18 mouse cellular contexts compared by ENCODE assay signal in genomic region chr1:119537651-119538050, GRCm38 (mm10). TPM values are rescaled to one million over a fixed set of nuclear protein-coding genes. Genes with fewer than 3 reads are reported as not detected.
DNase-seq lines count a peak whose midpoint lies in the region; ATAC-seq and TF ChIP-seq lines count a peak whose summit lies in the region.
"Had no signal": no experiment of that assay in that cellular context is flagged by ENCODE, and none has a peak within 500 bp of the region (broad histone marks: within the 10 kb centered on the region; RNA-seq: fewer than 3 reads in every experiment).

No protein-coding gene starts in this region.

- no peak overlapping the region for H3K9ac ChIP-seq in ES-Bruce4 (ENCODE audit: low read depth, poor library complexity, severe bottlenecking)
- H3K9ac ChIP-seq in stomach, postnatal 0 days (ENCODE audit: low read length), result no peak overlapping the region
- H3K9ac ChIP-seq: forebrain, embryonic 15.5 days; heart, embryonic 13.5 days; hindbrain, embryonic 12.5 days; hindbrain, embryonic 15.5 days had no signal

- intact Hi-C loops in left cerebral cortex, postnatal 14 days (cut with DNase I), result no loop called here

- peak; percentile 43; the same call in 1 of the 2 replicates for TF ChIP-seq EP300 in ES-Bruce4 (IDR thresholded peaks at IDR 0.05; ENCODE audit: insufficient read depth, low read depth, low read length)
- no peak for TF ChIP-seq EP300 in stomach, postnatal 0 days (optimal IDR thresholded peaks at IDR 0.05)

- H3K36me3 ChIP-seq in ES-Bruce4 (ENCODE audit: control insufficient read depth, insufficient read depth, low read length, poor library complexity, severe bottlenecking), result no peaks in the 10 kb centered on the region
- H3K36me3 ChIP-seq in stomach, postnatal 0 days (ENCODE audit: control insufficient read depth, insufficient read depth, low read length), result no peaks in the 10 kb centered on the region
- H3K36me3 ChIP-seq: forebrain, embryonic 15.5 days; hindbrain, embryonic 12.5 days; hindbrain, embryonic 15.5 days had no signal

- ATAC-seq in stomach, postnatal 0 days (ENCODE audit: low FRiP score, low TSS enrichment), result peak; percentile 19
- ATAC-seq: forebrain, embryonic 15.5 days had no signal

- H3K27me3 ChIP-seq in ES-Bruce4 (ENCODE audit: control insufficient read depth, insufficient read depth, low read length, poor library complexity, severe bottlenecking), result no peaks in the 10 kb centered on the region
- no peaks in the 10 kb centered on the region for H3K27me3 ChIP-seq in stomach, postnatal 0 days (ENCODE audit: control insufficient read depth, insufficient read depth, low read length)
- H3K27me3 ChIP-seq in cerebellum, adult 2 months (ENCODE audit: control insufficient read depth, insufficient read depth, low read length), result no peaks in the 10 kb centered on the region
- H3K27me3 ChIP-seq: forebrain, embryonic 15.5 days; heart, embryonic 13.5 days; hindbrain, embryonic 12.5 days; hindbrain, embryonic 15.5 days had no signal

- no peaks in the 10 kb centered on the region for H3K4me1 ChIP-seq in ES-Bruce4 (ENCODE audit: control insufficient read depth, insufficient read depth, low read length)
- no peaks in the 10 kb centered on the region for H3K4me1 ChIP-seq in stomach, postnatal 0 days (replicated peaks; ENCODE audit: control insufficient read depth, insufficient read depth)
- H3K4me1 ChIP-seq in cerebellum, adult 2 months (ENCODE audit: control insufficient read depth, insufficient read depth, low read length), result no peaks in the 10 kb centered on the region; the same call in 1 of the 2 replicates
- H3K4me1 ChIP-seq: forebrain, embryonic 10.5 days; hindbrain, embryonic 12.5 days; hindbrain, embryonic 15.5 days had no signal

- 45% methylated on average over 6 of the region's 6 CpGs for WGBS in stomach, postnatal 0 days
- 83% methylated on average over 6 of the region's 6 CpGs for WGBS in cerebellum, adult 2 months

- H3K27ac ChIP-seq in ES-Bruce4 (ENCODE audit: insufficient read depth, low read length), result no peak overlapping the region
- H3K27ac ChIP-seq in stomach, postnatal 0 days (replicated peaks), result no peak overlapping the region; the same call in 1 of the 2 replicates
- no peak overlapping the region for H3K27ac ChIP-seq in cerebellum, adult 2 months (ENCODE audit: insufficient read depth, low read length)
- H3K27ac ChIP-seq: forebrain, embryonic 10.5 days; forebrain, embryonic 15.5 days; heart, embryonic 13.5 days; hindbrain, embryonic 12.5 days; hindbrain, embryonic 15.5 days had no signal

- no peak for TF ChIP-seq CTCF in ES-Bruce4 (IDR thresholded peaks at IDR 0.05; ENCODE audit: low read depth, low read length)
- TF ChIP-seq CTCF in stomach, postnatal 0 days (IDR thresholded peaks at IDR 0.05; ENCODE audit: low read depth), result no peak
- TF ChIP-seq CTCF in cerebellum, adult 2 months (IDR thresholded peaks at IDR 0.05; ENCODE audit: borderline replicate concordance, insufficient read depth, low read depth, low read length), result no peak

- H3K4me3 ChIP-seq in ES-Bruce4 (ENCODE audit: low read depth, low read length), result no peak overlapping the region
- no peak overlapping the region for H3K4me3 ChIP-seq in stomach, postnatal 0 days (ENCODE audit: low read depth, low read length)
- H3K4me3 ChIP-seq in cerebellum, adult 2 months (replicated peaks; ENCODE audit: insufficient read depth, low read depth, low read length), result no peak overlapping the region
- H3K4me3 ChIP-seq: forebrain, embryonic 10.5 days; forebrain, embryonic 15.5 days; heart, embryonic 13.5 days; hindbrain, embryonic 12.5 days; hindbrain, embryonic 15.5 days had no signal

- no peak overlapping the region for H3K4me2 ChIP-seq in stomach, postnatal 0 days (replicated peaks; ENCODE audit: low read depth)
- H3K4me2 ChIP-seq: forebrain, embryonic 15.5 days; heart, embryonic 13.5 days; hindbrain, embryonic 12.5 days; hindbrain, embryonic 15.5 days had no signal

- peak; percentile 1 for DNase-seq in adrenal gland, postnatal 10 days
- no peak for DNase-seq in adrenal gland, postnatal 4 days (ENCODE audit: low spot score in 2 of 2)
- DNase-seq in ZHBTc4 (ENCODE audit: low read depth, low spot score), result peak; percentile 53
- DNase-seq in stomach, postnatal 0 days (ENCODE audit: low spot score), result peak; percentile 50
- no peak for DNase-seq in left cerebral cortex, postnatal 14 days (ENCODE audit: low spot score in 2 of 2)
- DNase-seq in cerebellum, adult 2 months, result no peak
- DNase-seq: adrenal gland, postnatal 14 days; cerebellum, adult 11-12 months; cerebellum, adult 9-10 months; cerebellum, postnatal 14 days; gastrocnemius, postnatal 25 days; heart, adult 18-20 months had no signal

- TF ChIP-seq POLR2A in ES-Bruce4 (IDR thresholded peaks at IDR 0.05; ENCODE audit: insufficient read depth, low read length), result no peak
- no peak for TF ChIP-seq POLR2A in cerebellum, adult 2 months (IDR thresholded peaks at IDR 0.05; ENCODE audit: borderline replicate concordance, insufficient read depth, low read length)

- H3K9me3 ChIP-seq in ES-Bruce4 (replicated peaks; ENCODE audit: control insufficient read depth, insufficient read depth, low read length, poor library complexity, severe bottlenecking), result no peaks in the 10 kb centered on the region
- no peaks in the 10 kb centered on the region for H3K9me3 ChIP-seq in stomach, postnatal 0 days (ENCODE audit: control insufficient read depth, low read length)
- H3K9me3 ChIP-seq: forebrain, embryonic 10.5 days; forebrain, embryonic 15.5 days; heart, embryonic 13.5 days; hindbrain, embryonic 12.5 days; hindbrain, embryonic 15.5 days had no signal

RNA-seq across cellular contexts. Expression of gene Tmem185b, which starts 11.7 kb away (rescaled TPM):
- total RNA-seq in adrenal gland, postnatal 10 days (2021), result 10 to 100 TPM; 17.1 to 19.7 TPM
- 10 to 100 TPM; 20.3 to 21.3 TPM for total RNA-seq in adrenal gland, postnatal 4 days (2021)
- polyA plus RNA-seq in ES-Bruce4 (2011; ENCODE audit: insufficient read depth, insufficient read length, low read depth, missing spikeins), result 8.7 and 8.9 TPM in 2 replicates
- polyA plus RNA-seq in stomach, postnatal 0 days (2015; fragmentation: Nextera tagmentation; extraction: Ambion mirVana), result 12.6 and 13.2 TPM in 2 replicates
- 10 to 100 TPM; 11.8 to 14.7 TPM for total RNA-seq in left cerebral cortex, postnatal 14 days (2021)
- 13.0 TPM in 2 replicates for polyA plus RNA-seq in cerebellum, adult 2 months (2012; rRNA removed)

RNA-seq across cellular contexts. Expression of gene Ralb, which starts 33.1 kb away (rescaled TPM):
- total RNA-seq in adrenal gland, postnatal 10 days (2021), result 10 to 100 TPM; 61.2 to 65.9 TPM
- 10 to 100 TPM; 69.3 to 76.0 TPM for total RNA-seq in adrenal gland, postnatal 4 days (2021)
- 54.8 and 56.9 TPM in 2 replicates for polyA plus RNA-seq in ES-Bruce4 (2011; ENCODE audit: insufficient read depth, insufficient read length, low read depth, missing spikeins)
- 102 TPM in 2 replicates for polyA plus RNA-seq in stomach, postnatal 0 days (2015; fragmentation: Nextera tagmentation; extraction: Ambion mirVana)
- 10 to 100 TPM; 25.7 to 26.3 TPM for total RNA-seq in left cerebral cortex, postnatal 14 days (2021)
- polyA plus RNA-seq in cerebellum, adult 2 months (2012; rRNA removed), result 24.5 and 25.1 TPM in 2 replicates

Comparison
In these comparisons a context has a peak if more than half of its experiments do, and no peak if none do; other contexts are left out.
1. DNase-seq: peak in adrenal gland, postnatal 10 days (single experiment), ZHBTc4 (single experiment) and stomach, postnatal 0 days (single experiment); none in adrenal gland, postnatal 4 days (0 of 2), left cerebral cortex, postnatal 14 days (0 of 2) and cerebellum, adult 2 months (0 of 2).